Mouse (Mus musculus) stomach, embryonic 14.5 days (tissue): ENCODE results near the gene Creb5. TPM values are rescaled to one million over a fixed set of nuclear protein-coding genes. Genes with fewer than 3 reads are reported as not detected.

Experiments used
- ATAC-seq: fragments of 200-750 bp; cut with Nextera tagmentation; 2 replicates; pipeline ENCODE4 v1.8.0; 2017; ENCODE audit warnings: low read depth, moderate TSS enrichment; ENCODE audit not compliant: insufficient number of reproducible peaks, insufficient read depth, low FRiP score
- H3K27ac ChIP-seq: fragments of 300-500 bp; sonication (generic); 2 replicates; pipeline ENCODE4 v1.5.1; 2014; ENCODE audit warnings: mild to moderate bottlenecking, low read length, moderate library complexity, mixed read lengths
- H3K27me3 ChIP-seq: fragments of 300-500 bp; sonication (generic); 2 replicates; pipeline ENCODE4 v1.6.1; 2014; ENCODE audit warnings: low read length, control low read depth, mixed read lengths; ENCODE audit not compliant: control insufficient read depth, insufficient read depth
- H3K36me3 ChIP-seq: fragments of 300-500 bp; sonication (generic); 2 replicates; pipeline ENCODE4 v1.6.1; 2014; ENCODE audit warnings: mild to moderate bottlenecking, control low read depth, low read length, moderate library complexity, mixed read lengths; ENCODE audit not compliant: control insufficient read depth, insufficient read depth
- H3K4me1 ChIP-seq: fragments of 300-500 bp; sonication (generic); 2 replicates; pipeline ENCODE4 v1.6.1; 2014; ENCODE audit warnings: low read length, control low read depth, mixed read lengths; ENCODE audit not compliant: control insufficient read depth, insufficient read depth
- H3K4me2 ChIP-seq: fragments of 300-500 bp; sonication (generic); replicated peaks from 2 replicates; pipeline ENCODE4 v1.6.1; 2014; ENCODE audit warnings: low read depth, low read length, control low read depth
- H3K4me3 ChIP-seq: fragments of 300-500 bp; sonication (generic); 2 replicates; pipeline ENCODE4 v1.5.1; 2014; ENCODE audit warnings: low read depth, low read length, control low read depth
- H3K9ac ChIP-seq: fragments of 300-500 bp; sonication (generic); replicated peaks from 2 replicates; pipeline ENCODE4 v1.6.1; 2014; ENCODE audit warnings: low read depth, mild to moderate bottlenecking, control low read depth, low read length, moderate library complexity, mixed read lengths
- H3K9me3 ChIP-seq: fragments of 300-500 bp; sonication (generic); 2 replicates; pipeline ENCODE4 v1.6.1; 2016; ENCODE audit warnings: low read depth, low read length, control low read depth; ENCODE audit not compliant: control insufficient read depth
- WGBS: fragments of 180-500 bp; shearing (Covaris S2); extraction: QIAGEN DNeasy Blood & Tissue Kit; methylation state at CpG from one replicate; pipeline ENCODE4 v1.1.7; 2014; 5-methylcytosine and 5-hydroxymethylcytosine counted together
- polyA plus RNA-seq: library from polyadenylated mRNA; unstranded; fragments of >200 nt; fragmentation: Nextera tagmentation; extraction: Ambion mirVana; gene quantifications from 2 replicates; pipeline ENCODE4 v1.2.1, GENCODE M21; 2014

Creb5 gene
- polyA plus RNA-seq, 1 experiment from 2014 or later: 10.2 TPM

DNA sequence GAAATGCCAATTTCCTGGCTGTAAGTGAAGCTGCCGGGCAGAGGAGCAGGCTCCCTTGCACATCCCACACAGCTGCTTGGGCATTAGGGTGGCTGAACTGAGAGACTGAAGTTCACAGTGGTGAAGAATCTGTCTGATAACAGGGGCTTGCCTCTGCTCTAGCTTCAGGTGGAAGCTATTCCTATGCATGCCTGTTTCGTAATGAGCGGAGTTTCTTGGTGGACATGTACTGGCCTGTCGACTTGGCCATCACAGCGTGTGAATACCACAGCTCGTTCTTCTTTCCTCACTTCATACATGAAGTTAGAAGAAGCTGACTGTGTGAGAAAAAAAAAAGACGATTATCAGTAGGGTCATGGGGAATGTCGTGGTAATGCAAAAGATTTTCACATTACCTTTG, 393.0 kb downstream of the Creb5 start:
- WGBS: 88% methylated on average over 8 of the region's 8 CpGs
- Histone ChIP-seq H3K27me3 (no peaks in the 10 kb centered on the region), H3K27ac (no peak overlapping the region), H3K36me3 (no peaks in the 10 kb centered on the region), H3K4me2 (no peak overlapping the region), H3K4me1 (no peaks in the 10 kb centered on the region), H3K9ac (no peak overlapping the region), H3K4me3 (no peak overlapping the region), H3K9me3 (no peaks in the 10 kb centered on the region)
- no peak for ATAC-seq

DNA sequence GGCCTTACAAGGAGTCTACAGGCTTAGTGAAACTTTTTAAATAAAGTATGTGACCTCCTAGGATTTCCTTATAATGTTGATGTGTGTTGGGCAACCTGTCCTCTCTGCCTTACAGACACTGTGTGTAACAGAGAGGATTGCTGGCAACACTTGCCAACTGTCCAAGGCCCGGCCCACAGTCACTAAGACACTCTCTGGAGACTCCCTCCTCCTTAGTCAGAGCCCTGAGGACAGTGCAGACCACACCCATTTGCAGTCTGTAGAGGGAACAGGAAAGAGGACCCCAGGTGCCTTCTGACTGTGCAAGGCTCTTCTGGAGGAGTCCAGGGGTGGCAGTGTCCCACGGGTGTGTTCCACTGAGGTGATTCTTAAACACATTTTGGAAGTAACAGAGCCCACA, 397.3 kb downstream of the Creb5 start:
- no peak for ATAC-seq
- H3K9ac ChIP-seq: no peak overlapping the region
- WGBS: 71% methylated on average over 2 of the region's 2 CpGs

DNA sequence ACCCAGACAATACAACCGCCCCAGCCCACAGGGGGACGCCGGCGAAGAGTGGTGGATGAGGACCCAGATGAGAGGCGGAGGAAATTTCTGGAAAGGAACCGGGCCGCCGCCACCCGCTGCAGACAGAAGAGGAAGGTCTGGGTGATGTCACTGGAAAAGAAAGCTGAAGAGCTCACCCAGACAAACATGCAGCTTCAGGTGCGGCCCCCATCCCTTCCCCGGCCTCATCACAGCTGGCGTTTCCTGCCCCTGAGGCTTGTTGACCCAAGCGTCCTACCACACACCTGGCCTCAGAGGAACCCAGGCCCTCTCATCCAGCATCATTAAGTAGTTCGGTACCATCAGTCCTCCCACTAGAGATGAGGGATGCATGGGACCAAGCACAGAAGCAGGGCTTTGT, 398.3 kb downstream of the Creb5 start:
- Histone ChIP-seq H3K27me3 (no peaks in the 10 kb centered on the region), H3K27ac (no peak overlapping the region), H3K4me2 (no peak overlapping the region), H3K4me3 (no peak overlapping the region), H3K9ac (no peak overlapping the region), H3K9me3 (no peaks in the 10 kb centered on the region), H3K36me3 (no peaks in the 10 kb centered on the region), H3K4me1 (0 out of 2 replicates have a peak, but pooled peaks cover 7% of the 10 kb centered on the region)
- WGBS: 91% methylated on average over 14 of the region's 14 CpGs
- ATAC-seq: no peak

More for the DNA sequence above, 397.3 kb downstream of the Creb5 start:
- H3K4me2 ChIP-seq: no peak overlapping the region
- no peak overlapping the region for H3K4me3 ChIP-seq
- no peaks in the 10 kb centered on the region for H3K9me3 ChIP-seq
- no peaks in the 10 kb centered on the region for H3K36me3 ChIP-seq
- H3K27ac ChIP-seq: no peak overlapping the region
- 0 out of 2 replicates have a peak, but pooled peaks cover 7% of the 10 kb centered on the region for H3K4me1 ChIP-seq
- no peaks in the 10 kb centered on the region for H3K27me3 ChIP-seq

DNA sequence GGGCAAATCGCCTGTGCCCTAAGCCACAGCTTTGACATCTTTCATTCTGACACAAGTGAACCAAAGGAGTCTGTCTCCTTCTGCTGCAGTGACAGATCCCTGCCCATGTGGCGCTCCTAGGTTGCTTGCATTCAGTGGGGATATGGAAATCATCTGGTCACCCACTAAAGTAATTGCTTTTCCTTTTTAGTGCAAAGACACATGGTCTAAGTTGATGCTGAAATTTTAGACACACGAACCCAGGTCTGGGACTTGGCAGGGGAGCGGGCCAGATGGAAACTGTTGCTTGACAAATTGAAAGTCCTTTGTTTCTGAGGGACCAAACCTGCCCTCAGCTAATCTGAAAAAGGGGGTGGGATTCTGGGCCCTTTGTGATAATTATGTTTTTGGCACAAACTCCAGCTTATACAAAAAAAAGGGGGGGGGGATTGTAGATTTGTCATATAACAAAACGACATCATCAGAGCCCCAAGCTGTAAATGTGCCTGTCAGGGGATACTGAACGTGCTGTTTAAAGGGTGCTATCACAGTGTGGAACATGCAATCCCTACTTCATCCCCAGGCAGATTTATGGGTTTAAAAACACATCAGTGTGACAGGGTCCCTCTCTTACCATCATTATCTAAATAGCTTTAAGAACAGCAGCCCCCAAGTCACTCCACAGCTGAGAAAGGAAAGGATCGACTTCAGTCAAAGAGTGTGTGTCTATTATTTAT, 401.9 kb downstream of the Creb5 start:
- 48% methylated on average over 7 of the region's 7 CpGs for WGBS
- Histone ChIP-seq H3K36me3 (no peaks in the 10 kb centered on the region; the same call in 1 of the 2 replicates), H3K9me3 (no peaks in the 10 kb centered on the region), H3K27ac (no peak overlapping the region), H3K4me3 (no peak overlapping the region), H3K4me2 (no peak overlapping the region), H3K27me3 (no peaks in the 10 kb centered on the region), H3K9ac (no peak overlapping the region), H3K4me1 (0 out of 2 replicates have a peak, but pooled peaks cover 7% of the 10 kb centered on the region)
- ATAC-seq: no peak

DNA sequence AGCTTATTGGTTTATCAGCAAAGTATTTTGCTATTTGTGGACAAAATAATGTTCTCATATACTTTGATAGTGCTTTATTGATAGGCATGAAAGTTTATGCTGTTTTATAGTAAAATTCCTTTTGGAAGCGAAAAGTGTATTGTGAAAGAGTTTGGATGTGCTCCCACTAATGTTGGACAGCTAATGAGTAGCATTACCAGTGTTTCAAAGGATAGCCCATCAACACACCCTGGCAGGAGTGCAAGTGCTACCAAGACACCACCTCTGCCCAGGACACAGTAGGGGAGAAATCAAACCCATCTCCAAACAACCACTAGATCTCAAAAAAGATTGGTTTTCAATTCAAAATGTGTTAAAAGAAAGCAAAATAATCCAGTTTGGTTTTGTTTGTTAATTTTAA, 403.9 kb downstream of the Creb5 start:
- Histone ChIP-seq H3K36me3 (no peaks in the 10 kb centered on the region; the same call in 1 of the 2 replicates), H3K27ac (no peak overlapping the region), H3K27me3 (no peaks in the 10 kb centered on the region), H3K4me1 (0 out of 2 replicates have a peak, but pooled peaks cover 7% of the 10 kb centered on the region), H3K9ac (no peak overlapping the region), H3K4me3 (no peak overlapping the region), H3K9me3 (no peaks in the 10 kb centered on the region), H3K4me2 (no peak overlapping the region)
- WGBS: 95% methylated on average over 1 of the region's 1 CpGs
- ATAC-seq: no peak

DNA sequence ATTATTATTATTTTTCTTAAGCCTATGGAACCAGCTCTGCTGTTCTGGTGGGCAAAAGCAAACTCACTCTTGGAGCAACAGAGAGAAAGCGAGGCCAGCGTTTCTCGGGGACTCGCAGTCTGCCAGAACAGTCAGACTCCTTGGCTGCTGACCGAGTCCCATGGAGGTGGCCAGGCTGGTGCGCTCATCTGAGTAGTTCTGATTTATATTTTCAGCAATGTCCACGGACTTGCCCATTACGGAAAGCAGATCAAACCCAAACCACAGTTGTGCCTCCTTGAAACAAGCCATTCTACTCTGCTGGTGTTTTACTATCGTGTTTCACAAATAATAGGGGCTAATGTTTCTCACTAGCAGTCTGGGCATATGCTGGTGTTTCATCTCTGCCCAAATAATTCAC, 408.1 kb downstream of the Creb5 start:
- H3K4me1 ChIP-seq: no peaks in the 10 kb centered on the region
- no peaks in the 10 kb centered on the region; the same call in 1 of the 2 replicates for H3K36me3 ChIP-seq
- H3K4me2 ChIP-seq: no peak overlapping the region
- no peaks in the 10 kb centered on the region for H3K9me3 ChIP-seq
- H3K9ac ChIP-seq: no peak overlapping the region
- H3K27ac ChIP-seq: no peak overlapping the region
- no peak for ATAC-seq
- H3K27me3 ChIP-seq: no peaks in the 10 kb centered on the region
- H3K4me3 ChIP-seq: no peak overlapping the region
- 82% methylated on average over 9 of the region's 9 CpGs for WGBS

DNA sequence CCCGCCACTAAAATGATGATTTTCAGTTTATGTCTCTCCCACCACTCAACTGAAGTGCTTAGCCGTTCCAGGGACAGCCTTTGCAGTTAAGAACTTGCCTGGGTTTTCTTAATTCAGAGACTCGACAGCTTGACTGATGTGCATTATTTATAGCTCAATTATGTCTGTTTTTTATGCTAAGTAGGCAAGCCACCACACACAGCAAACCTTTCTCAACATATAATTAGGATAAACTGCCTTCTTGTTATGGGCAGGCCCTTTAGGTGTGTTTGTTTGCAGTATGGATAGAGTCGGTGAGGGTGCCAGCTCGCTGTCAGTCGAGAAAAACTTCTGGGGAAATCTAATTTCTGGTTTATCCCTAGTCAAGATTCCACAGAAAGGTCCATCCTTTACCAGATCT, 409.4 kb downstream of the Creb5 start:
- Histone ChIP-seq H3K9me3 (no peaks in the 10 kb centered on the region), H3K4me1 (no peaks in the 10 kb centered on the region), H3K4me3 (no peak overlapping the region), H3K27ac (no peak overlapping the region), H3K36me3 (no peaks in the 10 kb centered on the region; the same call in 1 of the 2 replicates), H3K4me2 (no peak overlapping the region), H3K9ac (no peak overlapping the region), H3K27me3 (no peaks in the 10 kb centered on the region)
- no peak for ATAC-seq
- 63% methylated on average over 6 of the region's 6 CpGs for WGBS

DNA sequence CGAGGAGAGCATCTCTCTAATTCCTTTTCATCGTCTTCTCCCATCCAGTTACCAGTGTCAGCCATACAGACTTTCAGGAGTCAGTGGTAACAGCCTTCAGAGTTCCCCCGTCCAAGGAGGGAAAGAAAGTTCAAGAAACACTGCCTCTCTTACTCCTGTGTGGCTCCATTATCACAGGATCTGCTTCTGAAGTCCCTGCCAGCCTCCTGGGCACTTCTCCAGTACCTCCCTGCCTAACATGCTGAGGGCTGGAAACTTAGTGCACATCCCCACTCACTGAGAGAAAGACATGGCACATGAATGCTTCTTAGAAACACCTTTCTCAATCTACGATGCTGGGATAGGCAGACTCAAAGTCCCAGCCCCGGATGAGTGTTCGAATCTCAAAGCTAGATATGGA, 409.9 kb downstream of the Creb5 start:
- Histone ChIP-seq H3K4me3 (no peak overlapping the region), H3K4me1 (no peaks in the 10 kb centered on the region), H3K9ac (no peak overlapping the region), H3K27ac (no peak overlapping the region), H3K27me3 (no peaks in the 10 kb centered on the region), H3K36me3 (no peaks in the 10 kb centered on the region; the same call in 1 of the 2 replicates), H3K4me2 (no peak overlapping the region), H3K9me3 (no peaks in the 10 kb centered on the region)
- no peak for ATAC-seq
- WGBS: 83% methylated on average over 6 of the region's 6 CpGs
